Mouse (Mus musculus): ENCODE data around the gene Vps41. TPM values are rescaled to one million over a fixed set of nuclear protein-coding genes. Genes with fewer than 3 reads are reported as not detected.

Gene Vps41
- total and polyA plus RNA-seq, 2 experiments from 2014 or later = 89.4 to 90.5 TPM

- Histone ChIP-seq H3K9me3 (ENCODE audit: low read length) (peaks cover 5% of the 10 kb centered on the region), H3K4me3 (ENCODE audit: low read length) (no peak overlapping the region), H3K27ac (peak overlapping the region; percentile 60), H3K9ac (replicated peaks; ENCODE audit: low read length) (peak overlapping the region; percentile 18; the same call in 1 of the 2 replicates), H3K4me2 (ENCODE audit: low read depth, low read length) (peak overlapping the region; percentile 31), H3K4me1 (ENCODE audit: insufficient read depth, low read length) (no peaks in the 10 kb centered on the region), H3K36me3 (ENCODE audit: insufficient read depth, low read length) (peaks cover 21% of the 10 kb centered on the region; the same call in 1 of the 2 replicates), H3K27me3 (ENCODE audit: insufficient read depth, low read length) (no peaks in the 10 kb centered on the region)
- TF ChIP-seq CTCF (IDR thresholded peaks at IDR 0.05; ENCODE audit: low read depth) = no peak
- DNase-seq (ENCODE audit: low spot score) (peak; percentile 70), ATAC-seq (peak; percentile 78)
- 65% methylated on average over 16 of the region's 16 CpGs for WGBS
Measured at GRCm38 (mm10) chr13:18743575-18744265, 26.6 kb downstream of the Vps41 start.

DNA sequence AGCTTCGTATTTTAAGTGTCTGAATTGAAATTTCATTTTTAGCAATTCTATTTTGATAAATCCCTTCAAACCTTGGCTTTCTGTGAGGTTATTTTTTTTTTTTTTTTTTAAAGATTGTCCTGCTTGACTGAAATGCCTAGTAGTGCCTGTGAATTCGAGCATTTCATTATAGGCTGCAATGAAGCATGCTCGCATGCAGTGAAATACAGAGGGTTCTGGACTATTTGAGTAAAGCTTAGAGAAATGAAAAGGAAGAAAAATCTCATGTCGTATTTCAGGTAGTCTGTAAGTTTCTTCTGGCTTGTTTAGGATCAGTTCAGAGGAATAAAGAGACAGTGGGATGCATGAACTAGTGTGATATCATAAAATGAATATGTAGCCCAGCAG is 27.2 kb downstream of the Vps41 start:
- peak overlapping the region; percentile 31 for H3K4me2 ChIP-seq (ENCODE audit: low read depth, low read length)
- 63% methylated on average over 4 of the region's 4 CpGs for WGBS
- peaks cover 5% of the 10 kb centered on the region for H3K9me3 ChIP-seq (ENCODE audit: low read length)
- H3K4me3 ChIP-seq (ENCODE audit: low read length) = no peak overlapping the region
- peak overlapping the region; percentile 60; the same call in 1 of the 2 replicates for H3K27ac ChIP-seq
- ATAC-seq = peak; percentile 35; the same call in 1 of the 2 replicates
- H3K9ac ChIP-seq (replicated peaks; ENCODE audit: low read length) = no peak overlapping the region; the same call in 1 of the 2 replicates
- H3K4me1 ChIP-seq (ENCODE audit: insufficient read depth, low read length) = no peaks in the 10 kb centered on the region
- H3K27me3 ChIP-seq (ENCODE audit: insufficient read depth, low read length) = no peaks in the 10 kb centered on the region
- no peak for TF ChIP-seq CTCF (IDR thresholded peaks at IDR 0.05; ENCODE audit: low read depth)
- DNase-seq (ENCODE audit: low spot score) = peak; percentile 12
- peaks cover 21% of the 10 kb centered on the region; the same call in 1 of the 2 replicates for H3K36me3 ChIP-seq (ENCODE audit: insufficient read depth, low read length)

GRCm38 (mm10) chr13:18757958-18758357 is 40.9 kb downstream of the Vps41 start:
- Histone ChIP-seq H3K4me1 (ENCODE audit: insufficient read depth, low read length) (no peaks in the 10 kb centered on the region), H3K9ac (replicated peaks; ENCODE audit: low read length) (no peak overlapping the region), H3K36me3 (ENCODE audit: insufficient read depth, low read length) (no peaks in the 10 kb centered on the region), H3K9me3 (ENCODE audit: low read length) (no peaks in the 10 kb centered on the region), H3K4me3 (ENCODE audit: low read length) (no peak overlapping the region), H3K27ac (no peak overlapping the region), H3K27me3 (ENCODE audit: insufficient read depth, low read length) (no peaks in the 10 kb centered on the region), H3K4me2 (ENCODE audit: low read depth, low read length) (no peak overlapping the region)
- WGBS = 82% methylated on average over 3 of the region's 3 CpGs
- TF ChIP-seq CTCF (IDR thresholded peaks at IDR 0.05; ENCODE audit: low read depth) = peak; percentile 50
- DNase-seq (ENCODE audit: low spot score) (peak; percentile 10), ATAC-seq (no peak)

- no peaks in the 10 kb centered on the region for H3K4me1 ChIP-seq (ENCODE audit: insufficient read depth, low read length)
- ATAC-seq (no peak), DNase-seq (ENCODE audit: low spot score) (no peak)
- no peak for TF ChIP-seq CTCF (IDR thresholded peaks at IDR 0.05; ENCODE audit: low read depth)
- no peak overlapping the region for H3K4me3 ChIP-seq (ENCODE audit: low read length)
- H3K36me3 ChIP-seq (ENCODE audit: insufficient read depth, low read length) = no peaks in the 10 kb centered on the region
- no peaks in the 10 kb centered on the region for H3K27me3 ChIP-seq (ENCODE audit: insufficient read depth, low read length)
- WGBS = 93% methylated on average over 5 of the region's 5 CpGs
- no peak overlapping the region for H3K9ac ChIP-seq (replicated peaks; ENCODE audit: low read length)
- H3K27ac ChIP-seq = no peak overlapping the region
- no peak overlapping the region for H3K4me2 ChIP-seq (ENCODE audit: low read depth, low read length)
- H3K9me3 ChIP-seq (ENCODE audit: low read length) = no peaks in the 10 kb centered on the region
Measured at GRCm38 (mm10) chr13:18759361-18760056, 42.4 kb downstream of the Vps41 start.

- no peaks in the 10 kb centered on the region for H3K4me1 ChIP-seq (ENCODE audit: insufficient read depth, low read length)
- H3K36me3 ChIP-seq (ENCODE audit: insufficient read depth, low read length) = no peaks in the 10 kb centered on the region
- DNase-seq (ENCODE audit: low spot score) = no peak
- 35% methylated on average over 1 of the region's 1 CpGs for WGBS
- H3K27me3 ChIP-seq (ENCODE audit: insufficient read depth, low read length) = no peaks in the 10 kb centered on the region
- H3K9me3 ChIP-seq (ENCODE audit: low read length) = no peaks in the 10 kb centered on the region
- H3K27ac ChIP-seq = no peak overlapping the region
- H3K4me3 ChIP-seq (ENCODE audit: low read length) = no peak overlapping the region
- no peak for ATAC-seq
- TF ChIP-seq CTCF (IDR thresholded peaks at IDR 0.05; ENCODE audit: low read depth) = no peak
- no peak overlapping the region for H3K4me2 ChIP-seq (ENCODE audit: low read depth, low read length)
- H3K9ac ChIP-seq (replicated peaks; ENCODE audit: low read length) = no peak overlapping the region
Measured at GRCm38 (mm10) chr13:18761452-18761851, 44.4 kb downstream of the Vps41 start.

DNA sequence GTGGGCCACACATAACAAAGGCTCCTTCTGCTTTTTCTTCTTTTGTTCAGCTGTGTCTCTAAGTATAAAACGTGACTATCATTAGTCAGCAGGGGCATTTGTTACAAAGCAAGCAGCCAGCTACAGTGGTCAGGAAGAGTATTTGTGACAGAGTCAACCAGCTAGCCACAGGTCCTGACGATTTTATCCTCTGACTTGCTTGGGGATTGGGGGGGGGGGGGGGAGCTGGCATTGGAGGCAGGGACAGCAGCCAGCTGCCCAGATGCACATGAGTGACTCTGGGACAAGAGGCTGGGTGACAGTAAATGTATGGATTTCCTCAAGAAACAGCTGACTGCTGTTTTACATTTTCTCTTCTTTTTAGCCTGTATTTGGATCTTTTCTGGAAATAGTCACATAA is 50.8 kb downstream of the Vps41 start:
- peak; percentile 17 for DNase-seq (ENCODE audit: low spot score)
- no peak overlapping the region for H3K4me2 ChIP-seq (ENCODE audit: low read depth, low read length)
- WGBS = 4% methylated on average over 2 of the region's 2 CpGs
- no peaks in the 10 kb centered on the region for H3K36me3 ChIP-seq (ENCODE audit: insufficient read depth, low read length)
- no peak for ATAC-seq
- H3K4me1 ChIP-seq (ENCODE audit: insufficient read depth, low read length) = peaks cover 5% of the 10 kb centered on the region; the same call in 1 of the 2 replicates
- no peaks in the 10 kb centered on the region for H3K27me3 ChIP-seq (ENCODE audit: insufficient read depth, low read length)
- no peaks in the 10 kb centered on the region for H3K9me3 ChIP-seq (ENCODE audit: low read length)
- H3K4me3 ChIP-seq (ENCODE audit: low read length) = no peak overlapping the region
- no peak overlapping the region for H3K9ac ChIP-seq (replicated peaks; ENCODE audit: low read length)
- no peak for TF ChIP-seq CTCF (IDR thresholded peaks at IDR 0.05; ENCODE audit: low read depth)
- no peak overlapping the region for H3K27ac ChIP-seq
